Mouse (Mus musculus) adrenal gland, postnatal 0 days (tissue): Measurements from ENCODE around the gene Gm39566. TPM values are rescaled to one million over a fixed set of nuclear protein-coding genes. Genes with fewer than 3 reads are reported as not detected.

Experiments
- polyA plus RNA-seq: library from polyadenylated mRNA; unstranded; fragments of >200 nt; fragmentation: Nextera tagmentation; extraction: Ambion mirVana; gene quantifications from 2 replicates; pipeline ENCODE4 v1.2.1, GENCODE M21; 2015

The Gm39566 gene
- not detected in 2 replicates for polyA plus RNA-seq

DNA sequence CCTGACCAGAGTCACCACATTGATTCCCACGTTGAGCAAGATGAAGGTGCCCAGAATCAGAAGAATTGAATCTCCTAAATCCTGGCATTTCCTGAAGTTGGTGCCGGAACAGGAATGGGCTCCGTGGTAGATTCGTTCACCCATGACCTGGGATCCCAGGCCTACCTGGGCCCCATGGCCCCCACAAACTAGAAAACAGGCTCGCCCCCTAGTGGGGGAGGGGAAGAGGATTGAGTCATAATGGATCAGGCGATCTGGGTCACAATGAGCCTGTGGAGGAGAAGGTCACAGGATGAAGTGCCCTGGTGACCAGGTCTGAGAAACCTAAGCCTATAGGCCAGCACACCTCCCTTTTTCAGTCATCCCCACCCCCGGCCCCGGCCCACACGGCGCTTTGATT is at the start of gene Gm39566:
TSS of gene Gm39566 (minus strand) at position 144 of the 400 bp plus-strand sequence.

DNA sequence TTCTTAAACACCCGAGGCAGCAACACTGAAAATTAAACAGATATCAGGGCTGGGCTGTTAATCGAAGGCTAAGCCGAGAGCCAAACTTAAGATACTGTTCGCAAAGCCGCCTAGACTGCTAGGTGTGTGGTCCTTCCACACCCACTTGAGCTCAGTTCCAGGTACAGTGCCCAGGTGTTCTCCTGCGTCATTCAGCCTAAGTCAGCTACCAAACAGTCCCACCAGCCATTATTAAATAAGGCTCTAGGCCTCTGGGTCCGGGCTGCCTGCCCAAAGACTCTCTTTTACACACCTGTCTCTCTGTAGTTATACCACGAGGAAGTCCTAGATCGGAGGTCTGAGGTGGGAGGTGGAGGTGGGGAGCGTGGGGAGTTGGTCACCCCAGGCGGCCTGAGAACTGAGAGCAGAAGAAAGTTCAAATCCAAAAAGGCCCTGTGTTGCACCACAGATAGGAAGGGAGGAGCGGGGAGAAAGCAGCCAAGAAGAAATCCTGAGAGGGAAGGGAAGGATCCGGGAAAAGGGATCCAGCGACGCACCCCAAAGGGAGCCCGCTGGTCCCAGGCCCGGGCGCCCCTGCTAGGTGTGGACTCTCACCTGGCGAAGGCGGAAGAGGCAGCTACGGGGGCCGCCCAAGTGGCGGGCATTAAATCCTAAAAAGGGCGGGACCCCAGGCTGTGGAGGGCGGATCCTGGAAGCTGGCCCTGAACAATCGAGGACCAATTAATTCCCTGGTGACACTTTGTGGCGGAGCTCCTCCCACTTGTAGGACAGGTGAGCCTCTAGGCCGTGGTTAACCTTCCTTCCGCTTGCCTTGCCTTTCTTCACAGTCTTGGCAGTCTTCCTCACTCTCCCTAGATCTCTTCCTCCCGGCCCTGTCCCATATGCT is 43.3 kb upstream of the Gm39566 start, which contains the start of gene Tnk1:
TSS of gene Tnk1 (minus strand) at position 618 of the 886 bp plus-strand sequence.

DNA sequence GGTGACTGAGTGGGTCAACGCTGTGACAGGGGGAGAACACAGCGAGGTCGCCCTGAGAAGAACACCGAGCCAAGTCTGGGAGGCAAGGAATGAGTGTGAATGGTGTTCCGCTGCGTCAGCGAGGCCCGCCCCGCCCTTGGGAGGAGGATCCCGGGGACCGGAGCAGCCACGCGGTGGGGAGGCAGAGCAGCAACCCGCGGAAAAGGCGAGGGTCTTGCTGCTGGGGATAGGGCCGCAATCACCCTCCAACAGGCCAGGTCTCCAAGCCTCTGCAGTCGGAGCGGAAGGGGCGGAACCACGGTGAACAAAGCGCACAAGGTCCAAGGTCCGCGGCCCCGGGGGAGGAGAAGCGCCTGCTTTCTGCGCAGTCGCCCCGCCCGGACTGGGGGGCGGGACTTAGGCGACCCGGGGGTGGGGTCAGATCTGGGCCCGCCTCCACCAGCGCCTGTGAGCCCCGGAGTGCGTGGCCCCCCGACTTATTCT is 31.1 kb upstream of the Gm39566 start, which contains the start of gene Plscr3:
TSS of gene Plscr3 (plus strand) at position 179 of the 483 bp plus-strand sequence.

DNA sequence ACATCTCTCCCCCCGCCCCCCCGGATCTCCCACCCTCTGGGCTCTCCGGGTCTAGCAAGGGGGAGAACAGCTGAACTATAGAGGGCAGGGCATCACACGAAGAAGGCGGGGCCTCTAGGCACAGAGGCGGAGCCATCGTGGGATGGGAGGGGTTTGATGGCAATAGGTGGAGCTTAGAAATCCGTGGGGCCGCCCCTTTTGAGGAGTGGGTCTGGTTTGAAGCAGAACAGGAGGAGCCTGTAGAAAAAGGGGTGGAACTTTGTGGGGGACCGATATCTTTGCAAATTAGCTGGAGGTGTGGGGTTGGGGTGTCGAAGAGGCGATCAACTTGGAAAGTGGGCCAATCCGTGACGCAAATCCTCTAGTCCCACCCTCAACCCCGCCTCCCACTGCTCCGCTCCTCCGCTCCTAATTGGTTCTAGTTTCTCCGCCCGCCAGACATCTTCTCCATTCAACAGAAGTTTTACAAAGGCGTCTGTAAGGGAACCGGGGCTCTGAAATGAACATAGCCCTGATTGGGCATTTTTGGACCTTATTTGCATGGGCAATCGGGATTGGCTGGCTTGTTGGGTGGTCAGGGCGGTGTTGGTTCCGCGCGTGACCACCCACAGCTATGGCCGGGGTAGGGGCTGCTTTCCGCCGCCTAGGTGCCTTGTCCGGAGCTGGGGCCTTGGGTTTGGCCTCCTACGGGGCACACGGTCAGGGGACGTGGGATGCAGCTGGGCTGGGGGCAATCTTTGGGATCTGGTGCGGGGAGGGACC is 23.0 kb upstream of the Gm39566 start, which contains the start of gene Tmem256:
TSS of gene Tmem256 (plus strand) at position 563 of the 762 bp plus-strand sequence.

DNA sequence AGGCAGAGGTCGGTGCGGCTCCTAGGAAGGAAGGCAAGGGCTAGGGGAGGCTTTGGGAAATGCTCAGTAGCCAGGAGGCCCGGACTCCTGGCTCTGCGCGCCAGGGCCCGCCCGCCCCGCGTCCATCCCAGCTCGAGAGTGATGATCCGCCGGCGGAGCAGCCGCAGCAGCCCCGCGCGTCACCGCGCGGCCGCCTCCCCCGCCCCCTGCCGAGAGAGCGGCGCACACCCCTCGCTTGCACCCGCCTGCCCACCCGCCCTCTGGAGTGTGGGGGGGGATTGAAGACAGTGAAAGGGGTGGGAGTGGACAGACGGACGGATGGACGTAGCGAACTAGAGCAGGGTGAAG is 22.5 kb upstream of the Gm39566 start, which contains the start of gene Nlgn2:
TSS of gene Nlgn2 (minus strand) at position 181 of the 348 bp plus-strand sequence.

DNA sequence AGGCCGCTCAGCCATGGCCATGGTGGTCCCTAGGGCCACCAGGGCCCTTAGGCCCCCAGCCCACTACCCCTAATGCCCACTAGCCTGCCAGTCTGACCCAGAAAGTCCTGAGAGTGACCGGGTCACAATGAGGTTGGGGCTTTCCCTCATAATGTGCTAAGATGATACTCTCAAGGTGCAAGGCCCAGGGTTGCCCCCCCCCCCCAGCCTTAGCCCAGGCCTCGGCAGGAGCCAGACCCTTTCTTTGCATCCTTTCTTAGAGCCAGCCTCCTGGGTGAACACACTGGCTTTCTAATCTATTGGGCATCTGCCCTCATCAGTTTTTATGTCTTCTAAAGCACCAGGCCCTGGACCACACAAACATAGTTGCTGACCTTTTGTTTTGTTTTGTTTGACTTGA is 7.0 kb upstream of the Gm39566 start, which contains the start of gene Spem1:
TSS of gene Spem1 (minus strand) at position 101 of the 400 bp plus-strand sequence.

DNA sequence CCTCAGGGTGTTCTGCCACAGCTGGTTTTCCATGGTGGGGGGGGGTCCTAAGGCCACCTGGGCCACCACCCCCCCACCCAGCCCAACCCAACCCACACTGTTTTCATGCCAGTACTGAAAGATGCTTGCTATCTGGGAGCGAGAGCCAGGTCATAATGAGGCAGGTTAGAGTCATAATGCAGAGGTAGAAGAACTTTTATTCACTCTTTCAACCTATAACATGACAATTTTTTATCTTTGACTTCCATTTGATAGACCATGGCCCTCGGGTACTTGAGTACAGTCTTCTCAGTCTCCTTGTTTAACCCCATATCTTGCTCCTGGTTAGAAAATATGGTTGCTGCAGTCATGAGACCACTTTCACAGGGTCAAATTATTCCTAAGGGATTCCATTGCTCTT is 3.3 kb upstream of the Gm39566 start, which contains the start of gene Spem2:
TSS of gene Spem2 (minus strand) at position 101 of the 400 bp plus-strand sequence.

DNA sequence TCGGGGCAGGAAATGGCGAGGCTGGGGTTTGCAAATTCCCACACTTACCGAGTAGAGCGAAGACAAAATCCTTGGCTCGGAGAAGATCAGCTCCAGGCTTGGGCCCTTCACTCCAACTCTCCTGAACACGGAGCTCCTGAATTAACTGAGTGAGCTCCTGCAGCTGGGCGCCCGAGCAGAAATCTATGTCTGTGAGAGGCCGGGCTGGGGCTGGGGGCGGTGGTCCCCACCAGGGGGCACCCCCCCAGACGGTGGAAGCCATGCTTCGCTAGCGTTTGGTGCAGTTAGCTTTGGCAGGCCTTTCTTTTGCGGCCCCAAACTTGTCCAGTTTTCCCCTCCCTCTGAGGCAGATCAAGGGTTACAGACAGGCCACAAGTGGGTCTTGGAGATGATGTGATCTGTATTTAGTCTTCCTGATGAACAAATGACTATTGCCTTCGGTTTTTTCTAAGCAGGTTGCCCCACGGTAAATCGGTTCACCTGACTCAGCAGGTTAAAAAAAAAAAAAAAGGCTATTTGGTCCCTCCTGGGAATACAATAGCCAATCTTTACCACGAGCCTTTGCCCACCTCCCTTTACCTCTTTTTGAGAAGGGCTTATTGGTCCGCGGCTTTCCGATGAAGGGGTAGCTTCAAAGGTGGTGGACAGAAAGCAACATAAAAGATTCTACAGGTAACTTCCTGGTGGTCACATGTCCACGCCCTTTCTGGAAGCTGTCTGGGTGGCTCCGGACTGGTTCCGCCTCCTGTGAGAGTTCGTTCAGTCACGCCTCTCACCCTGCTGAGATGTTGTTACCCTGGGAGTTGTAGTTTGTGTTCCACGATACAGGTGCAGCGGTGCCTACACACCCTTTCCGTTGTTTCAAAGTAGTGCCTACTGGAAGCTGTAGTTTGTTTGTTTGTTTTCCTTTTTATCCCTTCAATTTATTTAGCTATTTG is 9.9 kb downstream of the Gm39566 start, which contains the start of gene Tmem102:
TSS of gene Tmem102 (minus strand) at position 653 of the 938 bp plus-strand sequence.

DNA sequence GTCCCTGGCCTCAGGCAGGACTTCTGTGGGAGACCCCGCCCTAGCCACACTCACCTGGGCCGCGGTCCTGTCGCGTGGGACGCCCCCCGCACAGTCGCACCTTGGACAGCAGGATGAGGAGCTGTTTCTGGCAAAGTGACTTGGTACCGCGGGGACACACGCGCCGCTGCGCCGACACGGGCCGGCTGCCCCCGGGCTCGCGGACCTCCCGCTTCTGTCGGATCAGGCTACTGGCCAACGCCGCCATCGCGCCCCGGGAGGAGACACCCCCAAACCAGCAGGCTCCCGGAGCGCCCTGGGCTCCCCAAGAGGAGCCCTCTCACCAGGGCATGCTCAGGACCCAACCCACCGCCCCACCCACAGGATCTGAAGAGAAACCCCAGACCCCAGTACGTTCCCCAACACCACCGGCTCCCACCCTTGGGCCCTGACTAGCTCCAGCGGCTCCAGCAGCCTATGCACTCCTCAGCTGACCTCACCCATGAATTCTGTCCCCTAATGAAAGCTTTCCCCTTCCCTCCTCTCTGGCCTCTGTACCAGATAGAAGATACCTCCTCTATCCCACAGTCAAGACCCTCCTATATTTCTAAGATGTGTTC is 13.6 kb downstream of the Gm39566 start, which contains the start of gene Fgf11:
TSS of gene Fgf11 (minus strand) at position 479 of the 599 bp plus-strand sequence.

DNA sequence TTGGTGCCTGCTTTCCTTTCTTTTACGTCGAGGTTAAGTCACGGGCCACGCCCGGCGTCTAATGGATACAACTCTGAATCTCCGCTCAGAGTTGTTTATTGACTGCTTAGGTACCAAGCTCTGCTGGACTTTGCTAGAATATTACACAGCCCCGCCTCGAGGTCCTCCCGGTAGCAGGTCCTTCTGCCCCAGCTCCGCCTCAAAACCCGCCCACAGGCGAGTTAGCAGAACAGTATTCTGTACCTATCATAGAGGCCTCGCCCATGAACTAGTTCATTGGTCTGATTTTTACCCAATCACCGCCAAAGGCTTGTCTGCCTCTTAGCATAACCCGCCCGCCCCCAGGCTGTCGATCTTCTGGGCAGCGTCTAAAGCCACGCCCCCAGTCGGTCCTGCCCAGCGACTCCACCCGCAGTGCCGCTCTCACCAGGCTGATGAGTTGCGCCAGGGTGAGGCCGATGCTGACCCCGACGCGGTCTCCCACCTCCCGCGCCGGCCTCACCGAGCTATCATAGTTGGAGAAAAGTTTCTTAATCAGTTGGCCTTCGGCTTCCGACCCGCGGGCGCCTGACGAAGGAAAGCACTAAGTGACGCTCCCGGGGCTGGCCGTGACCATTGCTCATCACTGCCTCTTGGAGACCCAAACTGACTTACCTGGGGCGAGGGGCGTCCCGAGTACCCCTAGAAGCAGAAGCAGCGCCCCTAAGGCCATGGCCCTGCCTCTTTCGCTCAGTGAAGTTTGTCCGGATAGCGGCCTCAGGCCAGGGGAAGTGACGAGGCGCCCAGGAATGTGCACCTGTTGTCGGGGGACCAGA is 19.7 kb downstream of the Gm39566 start, which contains the start of gene Chrnb1:
TSS of gene Chrnb1 (minus strand) at position 776 of the 815 bp plus-strand sequence.

DNA sequence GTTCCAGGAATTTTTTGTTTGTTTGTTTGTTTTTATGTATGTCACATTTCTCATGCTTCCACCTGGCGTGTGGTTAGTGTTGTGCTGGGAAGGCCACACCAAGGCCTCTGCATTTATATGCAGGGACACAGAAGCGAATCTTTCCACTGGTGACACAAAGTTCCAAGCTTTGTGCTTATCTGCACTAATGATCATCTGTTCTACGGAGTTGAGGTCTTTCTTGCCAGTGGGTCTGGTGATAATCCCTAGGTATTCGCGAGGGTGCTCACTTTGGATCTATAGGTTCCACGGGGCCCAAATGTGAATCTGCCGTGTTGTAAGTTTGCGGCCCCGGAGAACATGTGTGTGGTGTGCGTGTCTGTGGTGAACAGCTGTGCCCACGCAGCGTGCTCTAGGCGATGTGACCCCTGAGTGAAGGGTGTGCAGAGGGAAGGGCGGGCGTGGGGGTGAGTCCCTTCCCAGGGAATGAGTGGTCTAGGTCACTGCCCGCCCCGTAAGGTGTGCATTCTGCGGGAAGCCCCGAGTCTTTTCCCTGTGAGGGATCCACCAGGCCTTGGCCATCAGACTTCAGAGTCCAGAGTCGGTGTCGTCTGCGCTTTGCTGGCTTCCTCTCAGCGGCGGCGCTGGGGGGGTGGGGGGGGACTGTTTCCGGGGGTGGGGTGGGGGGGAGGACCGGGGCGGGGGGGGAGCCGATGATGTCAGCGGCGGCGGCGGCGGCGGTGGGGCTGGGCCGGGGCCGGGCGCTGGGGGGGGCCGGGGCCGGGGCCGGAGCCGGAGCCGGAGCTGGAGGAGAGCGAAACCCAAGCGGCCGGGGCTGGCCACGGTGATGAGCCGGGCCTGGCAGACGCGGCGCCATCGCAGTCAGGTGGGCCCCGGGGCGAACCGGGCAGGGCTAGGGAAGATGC is 49.6 kb downstream of the Gm39566 start, which contains the start of gene Zbtb4:
TSS of gene Zbtb4 (plus strand) at position 692 of the 905 bp plus-strand sequence.

DNA sequence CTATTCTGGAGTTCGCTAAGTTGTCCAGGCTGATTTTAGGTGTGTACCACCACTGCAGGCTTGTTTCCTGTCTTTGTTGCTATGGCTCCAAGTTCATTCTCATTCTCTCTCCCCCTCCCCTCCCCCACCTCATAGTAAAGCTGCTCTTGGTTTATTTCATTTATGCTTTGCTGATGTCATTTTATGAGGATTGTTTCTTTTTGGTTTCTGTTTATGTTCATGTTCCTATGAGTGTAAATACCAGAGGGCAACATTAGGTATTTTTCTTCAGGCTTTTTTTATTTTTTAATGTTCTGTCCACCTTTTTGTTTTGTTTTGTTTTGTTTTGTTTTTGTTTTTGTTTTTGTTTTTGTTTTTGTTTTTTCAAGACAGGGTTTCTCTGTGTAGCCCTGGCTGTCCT is 53.2 kb downstream of the Gm39566 start, which contains the start of gene Slc35g3:
TSS of gene Slc35g3 (minus strand) at position 101 of the 400 bp plus-strand sequence.

Other genes starting within 250 kb of the Gm39566 start
- gene Wrap53, start 235.0 kb downstream of the Gm39566 start, polyA plus RNA-seq, result 10.6 and 11.8 TPM in 2 replicates
- 50.4 and 67.8 TPM in 2 replicates for gene Trp53, start 234.9 kb downstream of the Gm39566 start, polyA plus RNA-seq
- 25.4 and 32.3 TPM in 2 replicates for gene Atp1b2, start 209.4 kb downstream of the Gm39566 start, polyA plus RNA-seq
- gene Shbg, start 197.4 kb downstream of the Gm39566 start, polyA plus RNA-seq, result 0.14 TPM in 1 of 2 replicates, not detected in the other
- 41.0 and 44.3 TPM in 2 replicates for gene Sat2, start 193.3 kb downstream of the Gm39566 start, polyA plus RNA-seq
- 17.0 and 23.2 TPM in 2 replicates for gene Fxr2, start 182.3 kb downstream of the Gm39566 start, polyA plus RNA-seq
- gene Sox15, start 160.0 kb downstream of the Gm39566 start, polyA plus RNA-seq, result not detected in 2 replicates
- 75.5 and 97.1 TPM in 2 replicates for gene Mpdu1, start 152.7 kb downstream of the Gm39566 start, polyA plus RNA-seq
- 34.5 TPM in 2 replicates for gene Cd68, start 149.1 kb downstream of the Gm39566 start, polyA plus RNA-seq
- 393 and 466 TPM in 2 replicates for gene Eif4a1, start 142.9 kb downstream of the Gm39566 start, polyA plus RNA-seq
- 46.6 and 53.5 TPM in 2 replicates for gene Senp3, start 133.2 kb downstream of the Gm39566 start, polyA plus RNA-seq
- 0.80 TPM in 2 replicates for gene Tnfsf13, start 129.5 kb downstream of the Gm39566 start, polyA plus RNA-seq
- gene Tnfsf12, start 119.4 kb downstream of the Gm39566 start, polyA plus RNA-seq, result 17.7 and 26.1 TPM in 2 replicates
- 9.2 and 12.7 TPM in 2 replicates for gene Tnfsfm13, start 119.2 kb downstream of the Gm39566 start, polyA plus RNA-seq
- 18.7 and 21.8 TPM in 2 replicates for gene Polr2a, start 56.7 kb downstream of the Gm39566 start, polyA plus RNA-seq
- 0.22 TPM in 1 of 2 replicates, not detected in the other for gene Slc35g3, start 53.3 kb downstream of the Gm39566 start, polyA plus RNA-seq
- gene Zbtb4, start 49.4 kb downstream of the Gm39566 start, polyA plus RNA-seq, result 3.7 and 4.4 TPM in 2 replicates
- 1.9 and 2.8 TPM in 2 replicates for gene Chrnb1, start 19.4 kb downstream of the Gm39566 start, polyA plus RNA-seq
- 0.91 and 0.92 TPM in 2 replicates for gene Fgf11, start 13.4 kb downstream of the Gm39566 start, polyA plus RNA-seq
- gene Tmem102, start 9.7 kb downstream of the Gm39566 start, polyA plus RNA-seq, result 1.4 and 1.8 TPM in 2 replicates
- gene Spem2, start 3.2 kb upstream of the Gm39566 start, polyA plus RNA-seq, result not detected in 2 replicates
- not detected in 2 replicates for gene Spem1, start 6.9 kb upstream of the Gm39566 start, polyA plus RNA-seq
- gene Nlgn2, start 22.5 kb upstream of the Gm39566 start, polyA plus RNA-seq, result 3.1 and 4.3 TPM in 2 replicates
- gene Tmem256, start 23.2 kb upstream of the Gm39566 start, polyA plus RNA-seq, result 479 and 845 TPM in 2 replicates
- gene Plscr3, start 31.1 kb upstream of the Gm39566 start, polyA plus RNA-seq, result 74.4 and 74.8 TPM in 2 replicates
- 0.19 and 0.47 TPM in 2 replicates for gene Tnk1, start 43.4 kb upstream of the Gm39566 start, polyA plus RNA-seq
- gene Tmem95, start 62.7 kb upstream of the Gm39566 start, polyA plus RNA-seq, result not detected in 2 replicates
- 4.1 and 5.2 TPM in 2 replicates for gene Kctd11, start 66.1 kb upstream of the Gm39566 start, polyA plus RNA-seq
- gene Acap1, start 80.2 kb upstream of the Gm39566 start, polyA plus RNA-seq, result 0.73 and 0.76 TPM in 2 replicates
- 4.3 TPM in 2 replicates for gene 2810408A11Rik, start 85.7 kb upstream of the Gm39566 start, polyA plus RNA-seq
- 3.7 and 4.1 TPM in 2 replicates for gene Neurl4, start 85.8 kb upstream of the Gm39566 start, polyA plus RNA-seq
- 48.8 and 63.0 TPM in 2 replicates for gene Gps2, start 98.6 kb upstream of the Gm39566 start, polyA plus RNA-seq
- gene Eif5a, start 106.7 kb upstream of the Gm39566 start, polyA plus RNA-seq, result 749 and 924 TPM in 2 replicates
- gene Ybx2, start 120.5 kb upstream of the Gm39566 start, polyA plus RNA-seq, result 0.27 and 0.40 TPM in 2 replicates
- 5.2 and 7.1 TPM in 2 replicates for gene Slc2a4, start 132.9 kb upstream of the Gm39566 start, polyA plus RNA-seq
- 4.0 and 8.7 TPM in 2 replicates for gene Cldn7, start 149.5 kb upstream of the Gm39566 start, polyA plus RNA-seq
- 17.2 and 21.6 TPM in 2 replicates for gene Ctdnep1, start 165.9 kb upstream of the Gm39566 start, polyA plus RNA-seq
- gene Elp5, start 167.2 kb upstream of the Gm39566 start, polyA plus RNA-seq, result 104 and 109 TPM in 2 replicates
- 665 and 705 TPM in 2 replicates for gene Gabarap, start 175.8 kb upstream of the Gm39566 start, polyA plus RNA-seq
- 39.5 and 47.3 TPM in 2 replicates for gene Phf23, start 180.5 kb upstream of the Gm39566 start, polyA plus RNA-seq
- 14.5 and 17.4 TPM in 2 replicates for gene Dvl2, start 185.3 kb upstream of the Gm39566 start, polyA plus RNA-seq
- 103 and 150 TPM in 2 replicates for gene Acadvl, start 200.1 kb upstream of the Gm39566 start, polyA plus RNA-seq
- 5.0 and 5.4 TPM in 2 replicates for gene Dlg4, start 201.6 kb upstream of the Gm39566 start, polyA plus RNA-seq
- gene Asgr1, start 238.8 kb upstream of the Gm39566 start, polyA plus RNA-seq, result 10.5 and 12.1 TPM in 2 replicates